Mouse (Mus musculus) heart, postnatal 0 days (tissue): ENCODE measurements around the gene Setdb2.

Experiments
- CTCF ChIP-seq: IDR thresholded peaks from 2 replicates; pipeline ENCODE4 v1.5.1; 2016; ENCODE audit warnings: antibody characterized with exemption, control low read depth, low read depth
- EP300 ChIP-seq: IDR thresholded peaks from 2 replicates; pipeline ENCODE4 v1.6.1; 2016; ENCODE audit warnings: antibody characterized with exemption, low read depth

GRCm38 (mm10) chr14:59445421-59445820 is 4.7 kb upstream of the Setdb2 start:
- no peak for TF ChIP-seq CTCF
- TF ChIP-seq EP300, result no peak
